Mouse (Mus musculus): ENCODE data around the gene Gm13271. TPM values are rescaled to one million over a fixed set of nuclear protein-coding genes. Genes with fewer than 3 reads are reported as not detected.

The Gm13271 gene
- polyA plus RNA-seq, 1 experiment from 2014 or later, result not detected

Other genes starting within 250 kb of the Gm13271 start
- gene Ifnb1, start 232.1 kb upstream of the Gm13271 start, polyA plus RNA-seq (2015; fragmentation: Nextera tagmentation; extraction: Ambion mirVana), result not detected in 2 replicates
- gene Ifna15, start 196.6 kb upstream of the Gm13271 start, polyA plus RNA-seq (2015; fragmentation: Nextera tagmentation; extraction: Ambion mirVana), result not detected in 2 replicates
- not detected in 2 replicates for gene Ifna14, start 183.1 kb upstream of the Gm13271 start, polyA plus RNA-seq (2015; fragmentation: Nextera tagmentation; extraction: Ambion mirVana)
- not detected in 2 replicates for gene Ifna9, start 162.5 kb upstream of the Gm13271 start, polyA plus RNA-seq (2015; fragmentation: Nextera tagmentation; extraction: Ambion mirVana)
- not detected in 2 replicates for gene Ifna12, start 151.5 kb upstream of the Gm13271 start, polyA plus RNA-seq (2015; fragmentation: Nextera tagmentation; extraction: Ambion mirVana)
- not detected in 2 replicates for gene C87499, start 120.5 kb upstream of the Gm13271 start, polyA plus RNA-seq (2015; fragmentation: Nextera tagmentation; extraction: Ambion mirVana)
- not detected in 2 replicates for gene Ifna13, start 110.4 kb upstream of the Gm13271 start, polyA plus RNA-seq (2015; fragmentation: Nextera tagmentation; extraction: Ambion mirVana)
- gene Ifna16, start 77.9 kb upstream of the Gm13271 start, polyA plus RNA-seq (2015; fragmentation: Nextera tagmentation; extraction: Ambion mirVana), result not detected in 2 replicates
- not detected in 2 replicates for gene Ifna2, start 71.0 kb upstream of the Gm13271 start, polyA plus RNA-seq (2015; fragmentation: Nextera tagmentation; extraction: Ambion mirVana)
- not detected in 2 replicates for gene Ifnab, start 63.5 kb upstream of the Gm13271 start, polyA plus RNA-seq (2015; fragmentation: Nextera tagmentation; extraction: Ambion mirVana)
- gene Gm26566, start 33.1 kb upstream of the Gm13271 start, polyA plus RNA-seq (2015; fragmentation: Nextera tagmentation; extraction: Ambion mirVana), result 0.19 TPM in 1 of 2 replicates, not detected in the other
- 54.1 and 59.7 TPM in 2 replicates for gene Klhl9, start 32.4 kb upstream of the Gm13271 start, polyA plus RNA-seq (2015; fragmentation: Nextera tagmentation; extraction: Ambion mirVana)
- 0.38 and 0.44 TPM in 2 replicates for gene Gm13283, start 5.3 kb downstream of the Gm13271 start, polyA plus RNA-seq (2015; fragmentation: Nextera tagmentation; extraction: Ambion mirVana)
- 0.40 TPM in 1 of 2 replicates, not detected in the other for gene Gm13290, start 19.0 kb downstream of the Gm13271 start, polyA plus RNA-seq (2015; fragmentation: Nextera tagmentation; extraction: Ambion mirVana)
- gene Gm13289, start 22.1 kb downstream of the Gm13271 start, polyA plus RNA-seq (2015; fragmentation: Nextera tagmentation; extraction: Ambion mirVana), result not detected in 2 replicates
- not detected in 2 replicates for gene Gm13272, start 25.0 kb downstream of the Gm13271 start, polyA plus RNA-seq (2015; fragmentation: Nextera tagmentation; extraction: Ambion mirVana)
- 0.26 and 0.61 TPM in 2 replicates for gene Ifnz, start 27.3 kb downstream of the Gm13271 start, polyA plus RNA-seq (2015; fragmentation: Nextera tagmentation; extraction: Ambion mirVana)
- 0.30 TPM in 1 of 2 replicates, not detected in the other for gene Gm13276, start 30.8 kb downstream of the Gm13271 start, polyA plus RNA-seq (2015; fragmentation: Nextera tagmentation; extraction: Ambion mirVana)
- not detected in 2 replicates for gene Gm13277, start 33.8 kb downstream of the Gm13271 start, polyA plus RNA-seq (2015; fragmentation: Nextera tagmentation; extraction: Ambion mirVana)
- gene Gm13278, start 36.7 kb downstream of the Gm13271 start, polyA plus RNA-seq (2015; fragmentation: Nextera tagmentation; extraction: Ambion mirVana), result not detected in 2 replicates
- gene Gm13275, start 39.6 kb downstream of the Gm13271 start, polyA plus RNA-seq (2015; fragmentation: Nextera tagmentation; extraction: Ambion mirVana), result not detected in 2 replicates
- gene Gm13279, start 42.5 kb downstream of the Gm13271 start, polyA plus RNA-seq (2015; fragmentation: Nextera tagmentation; extraction: Ambion mirVana), result not detected in 2 replicates
- 1.8 and 2.4 TPM in 2 replicates for gene Gm13285, start 44.8 kb downstream of the Gm13271 start, polyA plus RNA-seq (2015; fragmentation: Nextera tagmentation; extraction: Ambion mirVana)
- gene Gm13287, start 48.4 kb downstream of the Gm13271 start, polyA plus RNA-seq (2015; fragmentation: Nextera tagmentation; extraction: Ambion mirVana), result not detected in 2 replicates
- gene Gm13288, start 50.7 kb downstream of the Gm13271 start, polyA plus RNA-seq (2015; fragmentation: Nextera tagmentation; extraction: Ambion mirVana), result 0.05 TPM in 1 of 2 replicates, not detected in the other
- not detected in 2 replicates for gene Ifna7, start 61.4 kb downstream of the Gm13271 start, polyA plus RNA-seq (2015; fragmentation: Nextera tagmentation; extraction: Ambion mirVana)
- gene Ifna11, start 65.1 kb downstream of the Gm13271 start, polyA plus RNA-seq (2015; fragmentation: Nextera tagmentation; extraction: Ambion mirVana), result not detected in 2 replicates
- gene Ifna6, start 72.5 kb downstream of the Gm13271 start, polyA plus RNA-seq (2015; fragmentation: Nextera tagmentation; extraction: Ambion mirVana), result not detected in 2 replicates
- not detected in 2 replicates for gene Ifna5, start 80.7 kb downstream of the Gm13271 start, polyA plus RNA-seq (2015; fragmentation: Nextera tagmentation; extraction: Ambion mirVana)
- gene Ifna4, start 87.0 kb downstream of the Gm13271 start, polyA plus RNA-seq (2015; fragmentation: Nextera tagmentation; extraction: Ambion mirVana), result not detected in 2 replicates
- not detected in 2 replicates for gene Ifna1, start 95.2 kb downstream of the Gm13271 start, polyA plus RNA-seq (2015; fragmentation: Nextera tagmentation; extraction: Ambion mirVana)
- not detected in 2 replicates for gene Ifne, start 125.3 kb downstream of the Gm13271 start, polyA plus RNA-seq (2015; fragmentation: Nextera tagmentation; extraction: Ambion mirVana)

Data from lung, postnatal 0 days (tissue).